Mouse (Mus musculus) cerebellum, adult (tissue): Measurements from ENCODE around the gene Nup155.
A peak's percentile ranks its signal among the peaks of the same experiment; 100 is the strongest.

Source experiments
- ATAC-seq: cut with Nextera tagmentation; 2 replicates; pipeline ENCODE4 v1.9.2; 2017; ENCODE audit warnings: mild to moderate bottlenecking, moderate library complexity, mixed read lengths; ENCODE audit not compliant: insufficient number of reproducible peaks, low FRiP score, low TSS enrichment

The Nup155 gene

DNA sequence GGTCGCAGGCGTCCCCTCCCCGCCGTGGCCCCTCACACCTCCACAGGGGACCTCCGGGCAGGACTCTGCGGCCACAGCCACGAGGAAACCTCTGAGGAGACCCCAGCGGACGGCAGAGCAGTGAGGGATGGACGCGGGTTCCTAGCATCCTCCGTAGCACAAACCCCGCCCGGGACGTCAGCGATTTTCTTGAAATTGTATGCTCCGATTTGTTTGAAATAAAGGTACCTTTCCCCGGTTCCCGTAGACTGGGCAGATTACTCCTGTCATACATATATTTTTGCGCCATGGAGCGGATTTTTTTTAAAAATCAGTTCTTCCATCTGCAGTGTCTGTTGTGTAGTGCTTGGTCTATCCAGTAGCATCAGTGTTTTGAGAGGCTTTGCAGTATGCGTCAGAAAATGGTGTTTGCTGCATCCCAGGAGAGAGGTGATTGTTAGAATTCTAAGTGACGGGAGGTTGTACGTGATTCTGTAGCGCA lies 60.2 kb downstream of the Nup155 start:
- peak; percentile 65 for ATAC-seq

DNA sequence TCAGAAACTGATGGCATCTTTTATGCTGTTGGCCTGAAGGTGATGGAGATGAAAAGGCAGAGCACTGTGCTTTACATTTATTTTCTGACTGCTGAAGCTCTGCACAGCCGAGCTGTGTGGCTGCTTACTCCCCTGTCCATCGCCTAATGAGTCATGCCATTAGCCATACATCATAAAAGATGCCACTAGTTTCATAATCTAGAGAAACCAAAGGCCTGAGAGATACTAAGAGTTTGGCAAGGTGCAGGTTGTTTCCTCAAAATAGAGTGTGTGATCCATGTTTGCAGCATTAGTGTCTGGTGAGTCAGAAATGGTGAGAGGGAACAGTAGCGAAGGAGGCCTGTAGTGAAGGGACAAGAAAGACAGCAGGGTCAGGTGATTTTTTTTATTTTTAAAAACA lies 80.5 kb downstream of the Nup155 start:
- no peak for ATAC-seq

DNA sequence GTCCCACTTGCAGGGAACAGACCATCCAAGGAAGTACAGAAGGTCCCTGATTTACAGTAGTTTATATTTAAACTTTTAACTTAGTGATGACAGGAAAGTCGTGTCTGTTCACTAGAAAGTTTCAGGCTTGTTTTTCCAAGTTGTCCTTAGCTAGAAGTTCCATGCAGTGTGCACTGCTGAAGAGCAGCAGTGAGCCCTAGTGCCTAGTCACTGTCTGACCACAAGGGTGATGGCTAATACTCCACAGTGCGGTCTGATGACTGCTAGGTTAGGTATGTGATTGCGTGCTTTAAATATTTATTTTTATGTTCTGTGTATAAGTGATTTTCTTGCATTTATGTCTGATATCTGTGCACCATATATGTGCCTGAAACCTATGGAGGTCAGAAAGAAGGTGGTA lies 81.4 kb downstream of the Nup155 start:
- ATAC-seq, result no peak

DNA sequence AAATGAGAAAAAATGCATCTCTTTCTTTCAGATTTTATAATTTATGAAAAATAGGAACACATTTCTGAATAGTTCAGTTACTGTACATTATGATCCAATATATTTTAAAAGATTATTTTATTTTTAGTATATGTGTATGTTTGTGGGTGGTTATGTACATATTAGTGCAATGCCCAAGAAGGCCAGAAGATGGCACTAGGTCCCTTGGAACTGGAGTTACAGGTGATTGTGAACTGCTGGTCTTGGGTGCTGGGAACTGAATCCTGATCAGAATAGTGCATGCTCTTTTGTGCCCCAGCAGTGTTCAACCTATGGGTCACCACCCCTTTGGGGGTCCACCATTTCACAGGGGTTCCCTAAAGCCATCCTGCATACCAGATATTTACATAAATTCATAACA lies 91.2 kb downstream of the Nup155 start:
- no peak for ATAC-seq

DNA sequence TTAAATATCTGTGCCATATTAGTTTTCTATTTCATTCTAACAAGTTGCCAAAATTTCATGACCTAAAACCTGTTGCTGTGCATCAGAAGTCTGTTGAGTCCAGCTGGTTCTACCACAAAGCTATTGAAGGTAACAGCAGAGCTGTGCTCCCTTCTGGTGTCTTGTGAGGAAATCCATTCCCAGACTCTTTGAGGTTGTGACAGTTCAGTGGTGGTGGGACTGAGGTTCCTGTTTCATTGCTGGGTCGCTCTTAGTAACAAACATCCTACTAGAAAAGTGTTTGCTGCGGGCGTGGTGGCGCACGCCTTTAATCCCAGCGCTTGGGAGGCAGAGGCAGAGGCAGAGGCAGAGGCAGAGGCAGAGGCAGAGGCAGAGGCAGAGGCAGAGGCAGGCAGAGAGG lies 99.3 kb downstream of the Nup155 start:
- no peak for ATAC-seq
